Mouse (Mus musculus) CH12.LX (cell line): ENCODE data around the gene Ifna14. TPM values are rescaled to one million over a fixed set of nuclear protein-coding genes. Genes with fewer than 3 reads are reported as not detected.

Experiments
- DNase-seq: peaks from one replicate; pipeline ENCODE4 v3.0.0-alpha.2; 2013; ENCODE audit errors: extremely low read depth
- H3K27ac ChIP-seq: 2 replicates; pipeline ENCODE4 v1.5.1; 2012; ENCODE audit warnings: low read depth, mild to moderate bottlenecking, control low read depth, moderate library complexity; ENCODE audit not compliant: insufficient read depth
- H3K27me3 ChIP-seq: replicated peaks from 2 replicates; pipeline ENCODE3; 2012; ENCODE audit warnings: inconsistent platforms
- H3K36me3 ChIP-seq, 2 experiments: replicated peaks in 1 of 2; 2 replicates each; pipeline versions ENCODE3 to v1.6.1; 2012; ENCODE audit warnings: inconsistent platforms in 1 of 2, low read length in 1 of 2, mild to moderate bottlenecking in 1 of 2, mixed read lengths in 1 of 2, moderate library complexity in 1 of 2; ENCODE audit not compliant: control insufficient read depth in 1 of 2, insufficient read depth in 1 of 2
- H3K4me1 ChIP-seq, 2 experiments: 2 replicates each; pipeline ENCODE4 v1.6.1; 2012; ENCODE audit warnings: inconsistent platforms in 1 of 2, moderate library complexity in 1 of 2; ENCODE audit not compliant: insufficient read depth in 2 of 2, control insufficient read depth in 1 of 2
- H3K4me2 ChIP-seq: 2 replicates; pipeline ENCODE4 v1.6.1; 2012; ENCODE audit warnings: low read depth, mild to moderate bottlenecking, control low read depth; ENCODE audit not compliant: poor library complexity, insufficient read depth, severe bottlenecking
- H3K4me3 ChIP-seq, 3 experiments: fragments of 150-350 bp in 1 of 3; sonication (generic) in 1 of 3; replicated peaks in 1 of 3; 2 replicates each; pipeline versions ENCODE3 to v1.5.1; 2011 to 2012; ENCODE audit warnings: low read depth in 2 of 3, low read length in 2 of 3, mild to moderate bottlenecking in 2 of 3, moderate library complexity in 2 of 3, control low read depth in 1 of 3, improper control_type of control experiment in 1 of 3, inconsistent platforms in 1 of 3, mixed read lengths in 1 of 3; ENCODE audit not compliant: poor library complexity in 1 of 3
- H3K79me2 ChIP-seq: replicated peaks from 2 replicates; pipeline ENCODE4 v1.6.1; 2012; ENCODE audit warnings: mild to moderate bottlenecking, moderate library complexity; ENCODE audit not compliant: control insufficient read depth, poor library complexity, insufficient read depth, severe bottlenecking; ENCODE audit errors: extremely low read depth
- H3K9ac ChIP-seq: 2 replicates; pipeline ENCODE4 v1.6.1; 2012; ENCODE audit warnings: low read depth, mild to moderate bottlenecking, control low read depth, moderate library complexity; ENCODE audit not compliant: insufficient read depth
- H3K9me3 ChIP-seq: replicated peaks from 2 replicates; pipeline ENCODE3; 2012; ENCODE audit warnings: low read length, inconsistent platforms, mixed read lengths
- BHLHE40 ChIP-seq: IDR thresholded peaks from 2 replicates; pipeline ENCODE4 v1.6.1; 2011; ENCODE audit warnings: mild to moderate bottlenecking, low read depth, low read length, improper control_type of control experiment
- CHD2 ChIP-seq: IDR thresholded peaks from 2 replicates; pipeline ENCODE4 v1.6.1; 2011; ENCODE audit warnings: low read length, improper control_type of control experiment
- E2F4 ChIP-seq: IDR thresholded peaks from 2 replicates; pipeline ENCODE4 v1.6.1; 2011; ENCODE audit warnings: low read depth, low read length, improper control_type of control experiment; ENCODE audit not compliant: insufficient replicate concordance
- EP300 ChIP-seq: IDR thresholded peaks from 2 replicates; pipeline ENCODE4 v1.6.1; 2011; ENCODE audit warnings: low read length, improper control_type of control experiment
- ETS1 ChIP-seq: conservative IDR thresholded peaks from 2 replicates; pipeline ENCODE4 v1.6.1; 2012; ENCODE audit warnings: low read depth, mild to moderate bottlenecking, inconsistent platforms, low read length, improper control_type of control experiment, moderate library complexity
- IRF4 ChIP-seq: IDR thresholded peaks from 2 replicates; pipeline ENCODE4 v1.6.1; 2014; ENCODE audit warnings: low read depth, mild to moderate bottlenecking, inconsistent platforms, low read length, improper control_type of control experiment
- JUND ChIP-seq: conservative IDR thresholded peaks from 2 replicates; pipeline ENCODE4 v1.6.1; 2011; ENCODE audit warnings: low read depth, low read length, improper control_type of control experiment
- KAT2A ChIP-seq: IDR thresholded peaks from 2 replicates; pipeline ENCODE4 v1.6.1; 2012; ENCODE audit warnings: low read length, improper control_type of control experiment, inconsistent platforms; ENCODE audit not compliant: insufficient replicate concordance
- MAFK ChIP-seq: IDR thresholded peaks from 2 replicates; pipeline ENCODE4 v1.6.1; 2011; ENCODE audit warnings: low read length, improper control_type of control experiment; ENCODE audit not compliant: insufficient replicate concordance
- MEF2A ChIP-seq: IDR thresholded peaks from 2 replicates; pipeline ENCODE4 v1.6.1; 2014; ENCODE audit warnings: low read depth, mild to moderate bottlenecking, inconsistent platforms, low read length, improper control_type of control experiment, borderline replicate concordance
- MYC ChIP-seq: IDR thresholded peaks from 2 replicates; pipeline ENCODE4 v1.6.1; 2011; ENCODE audit warnings: low read depth, mild to moderate bottlenecking, improper control_type of control experiment, low read length
- NRF1 ChIP-seq: IDR thresholded peaks from 2 replicates; pipeline ENCODE4 v1.6.1; 2014; ENCODE audit warnings: low read depth, mild to moderate bottlenecking, inconsistent platforms, low read length, improper control_type of control experiment, moderate library complexity
- POLR2A ChIP-seq: IDR thresholded peaks from 2 replicates; pipeline ENCODE4 v1.6.1; 2011; ENCODE audit warnings: low read depth, mild to moderate bottlenecking, improper control_type of control experiment, low read length
- RCOR1 ChIP-seq: conservative IDR thresholded peaks from 2 replicates; pipeline ENCODE4 v1.6.1; 2012; ENCODE audit warnings: low read depth, mild to moderate bottlenecking, inconsistent platforms, low read length, improper control_type of control experiment
- SIN3A ChIP-seq: IDR thresholded peaks from 2 replicates; pipeline ENCODE4 v1.6.1; 2012; ENCODE audit warnings: low read length, improper control_type of control experiment, inconsistent platforms
- SMC3 ChIP-seq: IDR thresholded peaks from 2 replicates; pipeline ENCODE4 v1.6.1; 2011; ENCODE audit warnings: low read depth, low read length, improper control_type of control experiment
- TBP ChIP-seq: conservative IDR thresholded peaks from 2 replicates; pipeline ENCODE4 v1.6.1; 2011; ENCODE audit warnings: low read depth, low read length, improper control_type of control experiment
- TCF12 ChIP-seq: IDR thresholded peaks from 2 replicates; pipeline ENCODE4 v1.6.1; 2014; ENCODE audit warnings: low read depth, mild to moderate bottlenecking, inconsistent platforms, low read length, improper control_type of control experiment
- USF2 ChIP-seq: conservative IDR thresholded peaks from 2 replicates; pipeline ENCODE4 v1.6.1; 2011; ENCODE audit warnings: low read depth, low read length, improper control_type of control experiment
- ZC3H11A ChIP-seq: IDR thresholded peaks from 2 replicates; pipeline ENCODE4 v1.6.1; 2012; ENCODE audit warnings: low read depth, mild to moderate bottlenecking, inconsistent platforms, low read length, improper control_type of control experiment
- ZMIZ1 ChIP-seq: IDR thresholded peaks from 2 replicates; pipeline ENCODE4 v1.6.1; 2012; ENCODE audit warnings: low read depth, mild to moderate bottlenecking, inconsistent platforms, low read length, improper control_type of control experiment
- ZNF384 ChIP-seq: IDR thresholded peaks from 2 replicates; pipeline ENCODE4 v1.6.1; 2012; ENCODE audit warnings: low read depth, low read length, improper control_type of control experiment, inconsistent platforms
- dilution Hi-C: fragments of 300-500 bp; cut with MboI; formaldehyde crosslinking; loops from 2 replicates; pipeline ENCODE4 v1.14.3; 2020; ENCODE audit warnings: low sequenced_read_pairs; ENCODE audit not compliant: extremely low pct_unique_long_range_greater_than_20kb, extremely low pct_ligation_motif_present
- in situ Hi-C: fragments of 300-500 bp; cut with MboI; formaldehyde crosslinking; loops from 3 replicates; pipeline ENCODE4 v1.14.3; 2019; ENCODE audit warnings: low sequenced_read_pairs, low pct_ligation_motif_present, low pct_unique_long_range_greater_than_20kb, mixed read lengths
- polyA plus RNA-seq: library from polyadenylated mRNA; unstranded; fragments of >175 nt; gene quantifications from 2 replicates; pipeline ENCODE4 v1.2.1, GENCODE M21; 2012; ENCODE audit warnings: low read depth; ENCODE audit not compliant: insufficient read length
- total RNA-seq, 2 experiments: library from RNA; depleted of rRNA; stranded (reverse); fragments of 300-350 nt in 1 of 2; fragments of >200 nt in 1 of 2; gene quantifications; 2 replicates each; pipeline ENCODE4 v1.2.3; 2012 to 2014

Gene Ifna14
- total and polyA plus RNA-seq, 3 experiments = not detected

DNA sequence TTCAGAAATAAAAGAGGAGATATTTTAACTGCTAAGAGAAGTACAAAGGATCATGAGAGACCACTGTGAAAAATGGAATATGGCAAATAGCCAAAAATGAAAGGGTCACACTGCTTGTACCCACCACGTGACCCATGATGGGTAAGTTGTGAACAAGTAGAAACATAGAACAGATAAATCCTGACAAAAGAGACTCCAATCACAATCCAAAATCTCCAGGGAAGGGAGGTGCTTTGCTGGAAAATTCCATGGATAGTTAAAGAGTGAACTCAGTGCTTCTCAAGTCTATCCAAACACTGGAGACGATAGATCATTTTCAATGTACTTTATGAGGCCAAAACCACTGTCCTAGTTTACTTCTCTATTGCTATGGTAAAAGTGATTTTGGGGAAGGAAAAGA is 40.7 kb downstream of the Ifna14 start:
- dilution Hi-C loops = no loop called here
- no peaks in the 10 kb centered on the region for H3K27me3 ChIP-seq
- H3K36me3 ChIP-seq = no peaks in the 10 kb centered on the region
- H3K4me2 ChIP-seq = no peak overlapping the region
- H3K79me2 ChIP-seq = no peaks in the 10 kb centered on the region
- H3K27ac ChIP-seq = no peak overlapping the region
- no peak for TF ChIP-seq CHD2
- TF ChIP-seq ZMIZ1 = no peak
- no peak for TF ChIP-seq SIN3A
- no peak for TF ChIP-seq USF2
- TF ChIP-seq E2F4 = no peak
- no peak for TF ChIP-seq TCF12
- no peak for TF ChIP-seq ZNF384
- TF ChIP-seq, all 38 proteins: peak for 0
- in situ Hi-C loops = loop anchor here (10.0 to 25.0 kb wide), 4 partner anchors 169 to 1166 kb away; no protein-coding TSS in a partner anchor
- Histone ChIP-seq H3K4me1 (peaks cover 0 to 5% of the 10 kb centered on the region in 2 experiments; a peak in 2 of 4 replicates), H3K9ac (no peak overlapping the region), H3K9me3 (no peaks in the 10 kb centered on the region), H3K4me3 (no peak overlapping the region)
- DNase-seq = no peak

DNA sequence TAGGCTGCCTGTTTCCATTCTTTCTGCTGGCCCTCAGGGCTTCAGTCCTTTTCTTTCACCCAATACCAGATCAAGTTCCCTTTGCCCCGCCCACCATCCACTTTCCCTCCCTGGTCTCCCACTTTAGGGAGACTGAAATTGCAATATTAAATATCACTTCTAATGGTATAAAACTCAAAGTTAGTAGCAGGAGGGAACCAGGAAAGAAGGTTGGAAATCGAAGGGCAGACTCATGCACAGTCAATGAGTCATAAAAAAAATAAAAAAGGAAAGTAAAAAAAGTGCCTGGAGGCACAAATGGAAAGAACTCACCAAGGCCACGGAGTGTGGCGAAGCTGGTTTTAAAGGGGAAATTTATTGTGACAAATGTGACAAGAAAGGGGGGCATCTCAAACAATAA is 41.3 kb downstream of the Ifna14 start:
- no peak overlapping the region for H3K4me2 ChIP-seq
- H3K9me3 ChIP-seq = no peaks in the 10 kb centered on the region
- H3K9ac ChIP-seq = no peak overlapping the region
- dilution Hi-C loops (no loop called here), in situ Hi-C loops (loop anchor here (10.0 to 25.0 kb wide), 4 partner anchors 168 to 1165 kb away; no protein-coding TSS in a partner anchor)
- no peak for DNase-seq
- H3K4me1 ChIP-seq = no peaks in the 10 kb centered on the region
- TF ChIP-seq MAFK (no peak), SIN3A (no peak), BHLHE40 (no peak), MYC (no peak), SMC3 (no peak), E2F4 (no peak)
- TF ChIP-seq, all 38 proteins: peak for 0
- Histone ChIP-seq H3K36me3 (no peaks in the 10 kb centered on the region), H3K4me3 (no peak overlapping the region), H3K79me2 (no peaks in the 10 kb centered on the region), H3K27me3 (no peaks in the 10 kb centered on the region), H3K27ac (no peak overlapping the region)

DNA sequence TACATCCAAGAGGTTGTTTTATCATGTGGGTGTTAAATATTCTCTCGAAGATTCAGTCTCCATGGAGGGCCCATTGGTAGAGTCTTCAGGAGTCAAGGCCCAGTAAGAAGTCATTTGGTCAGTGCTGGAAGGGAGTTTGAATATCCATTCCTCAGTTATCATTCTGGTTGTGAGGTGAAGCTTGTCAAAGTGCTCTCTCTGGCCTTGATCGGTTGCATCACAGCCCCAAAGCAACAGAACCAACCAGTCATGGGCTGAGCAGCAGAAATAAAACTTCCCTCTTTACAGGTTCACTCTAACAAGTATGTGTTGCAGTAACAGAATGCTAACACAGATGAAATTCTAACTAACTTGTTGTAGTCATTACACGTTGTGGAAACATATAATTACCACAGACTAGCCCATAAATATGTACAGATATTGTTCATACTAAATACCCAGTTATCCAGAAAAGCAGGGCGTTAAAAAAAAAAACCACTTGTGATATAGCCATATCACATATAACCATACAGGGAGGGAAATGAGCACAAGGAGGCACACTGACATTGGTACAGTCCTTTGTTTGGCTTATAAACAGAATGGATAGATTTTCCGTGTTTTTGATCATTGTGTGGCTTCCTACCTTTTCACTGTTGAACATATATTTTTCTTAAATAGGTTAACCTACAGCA is 45.1 kb downstream of the Ifna14 start:
- H3K9ac ChIP-seq = no peak overlapping the region
- peaks cover 0 to 10% of the 10 kb centered on the region in 2 experiments; a peak in 2 of 4 replicates for H3K4me1 ChIP-seq
- no peaks in the 10 kb centered on the region for H3K79me2 ChIP-seq
- TF ChIP-seq POLR2A = no peak
- no peak for TF ChIP-seq ETS1
- TF ChIP-seq E2F4 = no peak
- no peak for TF ChIP-seq ZC3H11A
- no peak for TF ChIP-seq EP300
- no peak for TF ChIP-seq ZMIZ1
- no peak for TF ChIP-seq KAT2A
- TF ChIP-seq ZNF384 = no peak
- no peak for TF ChIP-seq IRF4
- TF ChIP-seq MEF2A = no peak
- no peak for TF ChIP-seq MYC
- no peak for TF ChIP-seq NRF1
- TF ChIP-seq TBP = no peak
- no peak for TF ChIP-seq SIN3A
- no peak for TF ChIP-seq RCOR1
- TF ChIP-seq JUND = no peak
- no peak overlapping the region for H3K27ac ChIP-seq
- no peaks in the 10 kb centered on the region for H3K36me3 ChIP-seq
- no peaks in the 10 kb centered on the region for H3K27me3 ChIP-seq
- H3K9me3 ChIP-seq = no peaks in the 10 kb centered on the region
- no peak for DNase-seq
- in situ Hi-C loops (loop anchor here (25.0 kb wide), 3 partner anchors 164 to 739 kb away; no protein-coding TSS in a partner anchor), dilution Hi-C loops (no loop called here)
- no peak overlapping the region for H3K4me2 ChIP-seq
- no peak overlapping the region for H3K4me3 ChIP-seq
